Mouse (Mus musculus) layer of hippocampus, adult 2 months (tissue): ENCODE results near the gene Zfp36. TPM values are rescaled to one million over a fixed set of nuclear protein-coding genes. Genes with fewer than 3 reads are reported as not detected.

ENCODE experiments used
- DNase-seq, 2 experiments: peaks; one replicate each; pipeline ENCODE4 v3.0.0; 2022; ENCODE audit warnings: low spot score in 2 of 2
- H3K27ac ChIP-seq: fragments of 200-600 bp; 2 replicates; pipeline ENCODE4 v1.8.1; 2022
- H3K4me3 ChIP-seq: fragments of 200-600 bp; 2 replicates; pipeline ENCODE4 v1.8.1; 2022; ENCODE audit warnings: mild to moderate bottlenecking
- CTCF ChIP-seq: fragments of 200-600 bp; conservative IDR thresholded peaks from 2 replicates; pipeline ENCODE4 v1.8.1; 2022; ENCODE audit warnings: antibody characterized with exemption, mild to moderate bottlenecking, moderate library complexity
- total RNA-seq, 2 experiments: library from RNA; stranded (reverse); gene quantifications; 2 replicates each; pipeline ENCODE4 v1.2.3; 2021

Gene Zfp36
- total RNA-seq, 2 experiments from 2014 or later = 2.0 to 3.2 TPM

DNA sequence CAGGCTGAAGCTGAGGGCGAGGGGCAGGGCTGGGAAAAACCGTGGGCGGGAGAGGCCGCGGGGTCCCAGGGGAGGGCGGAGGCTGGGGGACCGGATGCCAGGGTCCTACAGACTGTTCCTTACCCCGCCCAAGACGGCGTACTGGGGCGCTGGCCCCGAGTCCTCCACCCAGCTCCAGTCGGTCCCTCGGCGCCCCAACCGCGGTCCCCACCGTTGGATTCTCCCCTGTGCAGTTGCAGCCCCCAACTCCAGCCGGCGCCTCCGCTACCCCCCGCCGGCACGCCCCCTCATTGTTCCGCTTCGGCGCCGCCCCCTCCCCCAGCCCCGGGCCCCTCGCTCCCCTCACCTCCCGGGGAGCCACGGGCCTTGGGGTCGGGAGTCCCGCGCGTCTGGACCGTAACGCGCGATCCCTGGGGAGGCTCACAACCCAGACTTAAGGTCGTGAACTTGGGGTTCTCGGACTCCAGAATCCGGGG lies 8.5 kb downstream of the Zfp36 start:
- no peak for TF ChIP-seq CTCF
- H3K27ac ChIP-seq = peak overlapping the region; percentile 77

DNA sequence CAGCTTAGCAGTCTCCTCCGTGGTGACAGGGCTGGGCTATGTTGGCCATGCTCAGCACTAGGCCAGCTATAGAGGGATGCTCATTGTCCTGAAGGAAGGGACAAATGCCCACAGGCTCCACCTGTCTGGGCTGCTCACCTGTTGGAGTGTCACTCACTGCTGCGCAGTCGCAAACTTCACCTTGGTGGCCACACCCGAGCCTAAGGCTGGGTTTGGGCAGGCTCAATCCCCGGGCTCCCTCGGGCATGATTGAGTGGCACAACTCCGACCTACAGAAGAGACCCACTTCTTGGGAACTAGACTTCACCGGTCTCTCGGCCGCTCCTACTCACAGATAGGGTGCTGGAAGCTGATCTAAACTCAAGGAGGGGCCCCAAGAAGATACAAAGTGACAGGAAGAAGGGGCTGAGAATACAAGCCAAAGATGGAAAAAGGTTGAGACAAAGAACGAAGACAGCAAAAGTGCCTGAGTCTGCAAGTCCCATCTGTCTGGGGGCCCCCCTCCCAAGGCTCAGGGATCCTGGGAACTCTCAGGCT lies 9.0 kb downstream of the Zfp36 start:
- Histone ChIP-seq H3K4me3 (peak overlapping the region; percentile 68), H3K27ac (peak overlapping the region; percentile 77; the same call in 1 of the 2 replicates)
- DNase-seq = no peak
- TF ChIP-seq CTCF = no peak

More for the DNA sequence above, 8.5 kb downstream of the Zfp36 start:
- H3K4me3 ChIP-seq = peak overlapping the region; percentile 68
- no peak for DNase-seq

DNA sequence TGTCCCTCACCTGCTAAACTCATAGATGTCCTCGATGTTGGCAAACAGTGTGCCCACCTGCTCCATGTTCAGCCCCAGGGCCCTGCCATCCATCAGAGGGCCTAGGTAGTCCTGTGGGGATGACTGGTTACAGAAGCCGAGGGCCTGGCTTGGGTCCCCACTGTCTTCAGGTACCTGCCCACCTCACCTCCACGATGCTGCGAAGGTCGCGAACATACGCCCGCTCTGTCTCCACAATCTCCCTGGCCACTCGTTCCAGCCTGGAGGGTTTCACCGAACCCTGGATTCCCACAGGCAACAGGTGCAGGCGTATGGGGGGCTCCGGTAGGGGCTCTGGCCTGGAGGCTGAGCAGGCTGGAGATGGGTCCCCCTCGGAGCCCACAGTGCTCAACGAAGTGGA lies 10.0 kb downstream of the Zfp36 start:
- no peak for TF ChIP-seq CTCF
- no peak for DNase-seq
- H3K4me3 ChIP-seq = no peak overlapping the region
- no peak overlapping the region for H3K27ac ChIP-seq

DNA sequence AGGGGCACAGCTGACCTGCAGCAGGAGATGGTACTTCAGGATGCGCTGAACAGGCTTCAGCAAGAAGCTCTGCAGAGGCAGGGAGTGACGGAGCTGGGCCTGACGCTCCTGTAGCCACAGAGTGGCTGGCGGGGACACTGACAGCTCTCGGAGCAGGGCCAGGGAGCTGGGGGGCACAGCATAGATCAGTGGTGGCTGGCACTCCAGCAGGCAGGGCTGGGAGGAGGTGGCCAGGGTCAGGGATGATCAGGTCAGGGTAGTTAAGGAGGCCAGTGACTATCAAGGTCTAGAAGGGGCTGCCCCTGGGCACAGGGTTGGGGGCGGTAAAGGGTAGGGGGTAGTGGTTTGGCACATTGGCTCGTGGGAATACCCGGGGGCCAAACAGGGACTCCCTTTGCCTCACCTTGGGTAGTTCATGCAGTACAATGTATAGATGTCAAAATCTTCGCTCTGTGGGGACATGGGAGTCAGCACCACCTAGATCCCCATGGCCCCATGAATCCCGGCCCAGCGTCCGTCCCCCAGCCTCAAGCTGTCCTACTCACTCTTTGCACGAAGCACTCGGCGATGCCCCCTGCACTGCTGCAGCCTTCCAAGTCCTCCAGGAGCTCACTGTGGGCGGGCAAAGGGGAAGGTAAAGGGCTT lies 11.7 kb downstream of the Zfp36 start:
- no peak overlapping the region for H3K4me3 ChIP-seq
- no peak for DNase-seq
- TF ChIP-seq CTCF = no peak
- no peak overlapping the region; the same call in 1 of the 2 replicates for H3K27ac ChIP-seq

DNA sequence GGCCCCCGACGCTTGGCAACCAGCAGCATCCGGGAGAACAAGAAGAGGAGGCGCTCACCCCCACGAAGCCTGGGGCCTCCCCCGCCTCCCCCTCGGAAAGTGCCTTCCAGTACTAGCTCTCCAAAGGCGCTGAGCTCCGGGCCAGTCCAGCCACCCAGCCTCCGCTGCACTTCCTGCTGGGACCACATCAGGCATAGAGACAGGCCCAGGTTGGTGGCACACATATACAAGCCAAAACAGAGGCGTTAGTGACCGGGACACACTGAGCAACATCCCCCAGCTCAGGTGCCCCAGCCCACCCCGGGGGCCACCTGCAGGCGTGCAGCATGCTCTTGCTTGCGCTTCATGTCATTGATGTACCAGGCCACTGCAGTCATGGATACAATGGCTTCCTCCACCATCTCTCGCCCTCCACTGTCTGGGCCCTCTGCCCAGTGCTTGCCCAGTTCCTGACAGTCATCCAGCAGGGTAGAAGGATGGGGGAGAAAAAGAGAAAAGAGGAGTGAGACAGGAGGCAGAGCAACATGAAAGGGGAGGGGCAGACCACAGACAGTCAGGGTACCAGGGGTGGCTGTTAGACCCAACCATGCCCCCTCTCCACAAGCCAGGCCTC lies 12.3 kb downstream of the Zfp36 start:
- no peak overlapping the region; the same call in 1 of the 2 replicates for H3K27ac ChIP-seq
- H3K4me3 ChIP-seq = no peak overlapping the region
- DNase-seq = no peak
- TF ChIP-seq CTCF = no peak

DNA sequence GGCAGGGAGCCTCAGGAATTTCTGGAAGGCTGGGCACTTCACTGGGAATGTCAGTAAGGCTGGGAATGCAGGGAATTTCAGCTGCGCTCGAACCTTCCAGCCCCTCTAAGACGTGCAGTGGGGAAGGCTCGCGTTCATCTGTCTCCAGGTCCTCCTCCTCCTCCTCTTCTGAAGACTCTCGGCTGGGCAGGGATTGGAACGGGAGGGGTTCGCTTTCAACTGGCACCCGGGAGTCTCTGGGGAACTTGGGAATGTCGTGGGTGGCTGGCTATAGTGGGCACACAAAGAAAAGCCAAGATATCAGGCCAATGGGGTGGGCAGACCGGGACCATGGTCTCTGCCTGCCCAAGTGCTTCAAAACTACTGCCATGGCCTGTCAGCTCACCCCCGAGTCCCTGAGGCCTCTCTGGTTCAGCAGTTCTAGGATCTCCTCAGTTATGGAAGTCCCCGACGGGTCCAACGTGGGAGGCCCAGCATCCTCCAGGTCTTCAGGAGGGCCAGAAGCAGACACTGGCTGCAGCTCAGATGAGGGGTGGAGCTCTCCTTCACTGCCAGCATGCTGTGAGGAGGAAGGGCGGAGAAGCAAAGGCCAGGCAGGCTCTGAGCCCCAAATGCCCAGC lies 17.5 kb downstream of the Zfp36 start:
- Histone ChIP-seq H3K27ac (no peak overlapping the region), H3K4me3 (no peak overlapping the region)
- TF ChIP-seq CTCF = no peak
- no peak for DNase-seq

DNA sequence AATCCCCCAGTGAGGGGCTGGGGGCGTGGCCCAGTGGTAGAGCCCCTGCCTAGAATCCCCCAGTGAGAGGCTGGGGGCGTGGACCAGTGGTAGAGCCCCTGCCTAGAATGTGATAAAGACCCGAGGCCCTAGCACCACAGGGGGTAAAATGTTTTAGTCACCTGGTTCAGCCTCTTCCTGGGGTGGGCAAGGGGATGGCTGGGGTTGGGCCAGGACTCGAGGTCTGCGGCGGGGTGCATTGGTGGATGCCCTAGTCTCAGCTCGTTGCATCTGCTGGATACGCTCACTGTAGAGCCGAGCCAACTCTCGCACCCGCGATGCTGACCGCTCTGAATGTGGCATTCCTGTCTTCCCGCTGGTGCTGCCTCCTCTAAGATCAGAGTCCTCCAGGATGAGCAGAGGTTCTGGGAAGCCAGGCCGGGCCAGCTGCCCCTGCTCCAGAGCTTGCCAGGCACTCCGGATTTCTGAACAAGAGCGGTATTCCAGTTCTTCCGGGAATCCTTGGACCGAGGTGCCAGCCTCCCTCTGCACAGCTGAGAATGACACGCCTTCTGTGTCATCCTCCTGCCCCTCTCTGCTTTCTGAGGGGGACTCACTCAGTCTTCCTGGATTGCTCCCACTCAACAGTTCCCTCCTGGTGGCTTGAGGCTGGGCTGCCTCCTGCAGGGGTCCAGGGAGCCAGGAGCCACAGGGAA lies 18.3 kb downstream of the Zfp36 start:
- Histone ChIP-seq H3K27ac (no peak overlapping the region), H3K4me3 (no peak overlapping the region)
- no peak for DNase-seq
- no peak for TF ChIP-seq CTCF

DNA sequence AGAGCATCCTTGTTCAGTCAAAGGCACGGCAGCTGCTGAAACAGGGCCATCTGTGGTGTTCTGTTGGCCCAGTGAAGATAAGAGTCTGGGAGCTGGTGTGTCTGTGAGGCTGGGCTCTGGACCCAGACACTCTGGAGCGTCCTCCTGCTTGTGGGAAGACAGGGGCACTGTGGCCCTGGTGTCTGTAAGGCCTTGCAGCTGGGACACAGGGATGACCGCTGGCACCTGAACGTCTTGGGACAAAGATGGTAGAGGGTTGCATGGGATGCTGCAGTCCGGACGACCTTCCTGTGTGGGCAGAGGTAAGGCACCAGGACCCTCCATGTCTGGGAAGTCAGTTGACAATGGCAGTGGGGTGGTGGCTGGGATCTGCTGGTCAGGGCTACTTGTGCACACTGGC lies 19.8 kb downstream of the Zfp36 start:
- DNase-seq = no peak
- H3K27ac ChIP-seq = 0 out of 2 replicates have a peak overlapping the region, but pooled peaks have one; percentile 3
- H3K4me3 ChIP-seq = no peak overlapping the region
- TF ChIP-seq CTCF = no peak

DNA sequence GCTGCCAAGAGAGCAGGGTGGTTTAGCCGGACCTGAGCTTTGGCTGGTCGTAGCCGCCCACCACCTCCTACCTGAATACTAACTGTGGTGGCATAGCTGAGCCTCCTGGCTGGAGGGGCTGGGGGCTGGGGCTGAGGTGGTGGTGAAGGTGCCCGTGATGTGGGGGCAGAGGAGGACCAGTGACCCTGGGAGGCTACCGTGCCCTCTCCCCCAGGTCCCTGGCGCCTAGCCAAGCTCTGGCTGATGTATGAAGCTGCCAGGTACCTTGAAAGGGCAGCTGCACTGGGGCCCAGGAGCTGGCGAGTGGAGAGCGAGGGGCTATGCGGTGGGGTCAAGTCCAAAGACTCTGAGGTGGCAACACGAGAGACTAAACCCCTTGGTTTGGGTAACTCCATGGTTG lies 20.2 kb downstream of the Zfp36 start:
- no peak for DNase-seq
- Histone ChIP-seq H3K4me3 (no peak overlapping the region), H3K27ac (0 out of 2 replicates have a peak overlapping the region, but pooled peaks have one; percentile 3)
- TF ChIP-seq CTCF = no peak

DNA sequence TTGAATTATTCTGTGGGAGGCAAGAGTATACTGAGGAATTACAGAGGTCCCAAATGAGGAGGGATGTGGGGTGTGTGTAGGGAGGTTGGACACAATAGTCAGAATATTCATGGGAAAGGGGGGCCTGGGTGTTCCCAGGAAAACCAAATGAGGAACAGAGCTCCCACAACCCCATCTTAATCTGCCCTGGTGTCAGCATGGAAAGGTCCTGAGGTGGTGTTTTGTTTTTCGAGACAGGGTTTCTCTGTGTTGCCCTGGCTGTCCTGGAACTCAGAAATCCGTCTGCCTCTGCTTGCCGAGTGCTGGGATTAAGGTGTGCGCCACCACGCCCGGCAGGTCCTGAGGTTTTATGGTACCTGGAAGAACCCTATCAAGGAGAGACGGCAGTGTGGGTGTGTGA lies 21.6 kb downstream of the Zfp36 start:
- TF ChIP-seq CTCF = no peak
- H3K4me3 ChIP-seq = no peak overlapping the region
- DNase-seq = no peak
- H3K27ac ChIP-seq = no peak overlapping the region

DNA sequence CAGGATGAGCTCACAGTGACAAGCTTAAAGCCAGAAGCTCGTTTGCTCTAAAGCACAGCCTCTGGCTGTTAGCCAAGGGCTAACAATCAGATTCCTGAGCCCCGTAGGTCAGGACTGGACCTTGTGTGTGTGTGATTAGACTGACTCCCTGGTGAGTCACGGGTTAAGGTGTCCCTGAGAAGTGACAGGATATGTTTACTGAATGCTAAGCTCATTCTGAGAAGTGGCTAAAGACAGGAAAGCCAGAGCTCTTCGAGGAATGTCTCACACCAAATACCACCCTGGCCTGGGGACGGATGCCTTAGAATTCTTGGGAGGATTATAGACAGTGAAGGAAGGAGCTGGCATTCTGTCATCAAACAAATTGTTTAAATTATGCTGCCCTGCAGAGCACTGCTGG lies 22.1 kb downstream of the Zfp36 start:
- H3K27ac ChIP-seq = no peak overlapping the region
- no peak for TF ChIP-seq CTCF
- H3K4me3 ChIP-seq = no peak overlapping the region
- no peak for DNase-seq

DNA sequence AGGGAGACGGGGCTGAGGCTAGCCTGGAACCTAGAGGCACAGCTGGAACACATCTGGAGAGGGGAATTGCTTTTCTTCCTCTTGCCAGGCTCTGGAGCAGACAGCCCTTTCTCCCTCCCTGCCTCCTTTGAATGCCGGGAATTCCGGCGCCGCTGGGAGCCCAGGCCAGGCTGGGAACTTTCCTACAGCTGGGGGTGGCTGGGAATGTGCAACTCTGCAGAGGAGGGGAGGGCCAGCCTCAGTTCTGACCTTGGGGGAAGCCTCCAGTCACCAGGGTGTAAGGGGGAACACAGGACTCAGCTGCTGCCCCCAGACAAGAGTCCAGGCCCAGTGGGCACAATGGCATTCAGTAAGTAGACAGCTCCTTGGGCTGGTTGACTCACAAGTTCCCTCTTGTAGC lies 23.1 kb downstream of the Zfp36 start:
- Histone ChIP-seq H3K4me3 (no peak overlapping the region), H3K27ac (0 out of 2 replicates have a peak overlapping the region, but pooled peaks have one; percentile 25)
- TF ChIP-seq CTCF = no peak
- DNase-seq = no peak

DNA sequence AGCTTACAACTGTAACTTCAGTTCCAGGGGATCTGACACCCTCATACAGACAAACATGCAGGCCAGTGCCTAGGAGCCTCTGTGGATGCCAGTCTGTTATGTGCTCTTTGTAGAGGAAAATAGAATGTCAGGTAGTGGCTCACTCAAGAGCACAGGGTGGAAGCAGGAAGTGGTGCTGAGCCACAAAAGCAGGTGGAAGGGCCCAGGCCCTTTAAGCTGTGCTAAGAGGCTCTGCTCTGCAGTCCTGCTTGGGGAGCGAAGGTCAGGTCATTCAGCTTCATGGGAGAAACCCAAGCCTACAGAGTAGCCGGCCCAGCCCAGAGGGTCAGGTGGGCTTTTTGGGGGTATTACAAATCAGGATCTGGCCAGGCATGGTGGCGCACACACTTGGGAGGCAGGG lies 24.8 kb downstream of the Zfp36 start:
- no peak overlapping the region for H3K27ac ChIP-seq
- H3K4me3 ChIP-seq = no peak overlapping the region
- TF ChIP-seq CTCF = no peak
- no peak for DNase-seq
